Mouse (Mus musculus): ENCODE measurements at regions not wholly inside any gene's neighbourhood (a gene's known extent, or its start where the extent isn't known, plus 50 kb on each side); places are given as distances from the start of the nearest gene placed in this dataset.

- no peak for DNase-seq (ENCODE audit: low spot score)
These were observed 217.8 kb downstream of the Rsl24d1 start for GRCm38 (mm10) chr9:73331066-73331465.

- DNase-seq (ENCODE audit: low spot score) = no peak
These were observed 222.8 kb downstream of the Rsl24d1 start for GRCm38 (mm10) chr9:73336039-73336438.

- peak; percentile 44 for DNase-seq (ENCODE audit: low spot score)
These were observed 224.0 kb downstream of the Rsl24d1 start for GRCm38 (mm10) chr9:73337045-73337740.

- DNase-seq (ENCODE audit: low spot score) = no peak
These were observed 242.7 kb downstream of the Rsl24d1 start for GRCm38 (mm10) chr9:73355876-73356275.

- DNase-seq (ENCODE audit: low spot score) = peak; percentile 2
These were observed 245.7 kb downstream of the Rsl24d1 start for GRCm38 (mm10) chr9:73358968-73359367.

- no peak for DNase-seq (ENCODE audit: low spot score)
These were observed 267.5 kb downstream of the Rsl24d1 start for GRCm38 (mm10) chr9:73380768-73381167.

- DNase-seq (ENCODE audit: low spot score) = no peak
These were observed 278.8 kb downstream of the Rsl24d1 start for GRCm38 (mm10) chr9:73392036-73392435.

- no peak for DNase-seq (ENCODE audit: low spot score)
These were observed 300.2 kb downstream of the Rsl24d1 start for GRCm38 (mm10) chr9:73413367-73413930.

- DNase-seq (ENCODE audit: low spot score) = no peak
These were observed 303.0 kb downstream of the Rsl24d1 start for GRCm38 (mm10) chr9:73416084-73416777.
